Mouse (Mus musculus): Measurements from ENCODE around the gene Tmem170b.

Gene Tmem170b

DNA sequence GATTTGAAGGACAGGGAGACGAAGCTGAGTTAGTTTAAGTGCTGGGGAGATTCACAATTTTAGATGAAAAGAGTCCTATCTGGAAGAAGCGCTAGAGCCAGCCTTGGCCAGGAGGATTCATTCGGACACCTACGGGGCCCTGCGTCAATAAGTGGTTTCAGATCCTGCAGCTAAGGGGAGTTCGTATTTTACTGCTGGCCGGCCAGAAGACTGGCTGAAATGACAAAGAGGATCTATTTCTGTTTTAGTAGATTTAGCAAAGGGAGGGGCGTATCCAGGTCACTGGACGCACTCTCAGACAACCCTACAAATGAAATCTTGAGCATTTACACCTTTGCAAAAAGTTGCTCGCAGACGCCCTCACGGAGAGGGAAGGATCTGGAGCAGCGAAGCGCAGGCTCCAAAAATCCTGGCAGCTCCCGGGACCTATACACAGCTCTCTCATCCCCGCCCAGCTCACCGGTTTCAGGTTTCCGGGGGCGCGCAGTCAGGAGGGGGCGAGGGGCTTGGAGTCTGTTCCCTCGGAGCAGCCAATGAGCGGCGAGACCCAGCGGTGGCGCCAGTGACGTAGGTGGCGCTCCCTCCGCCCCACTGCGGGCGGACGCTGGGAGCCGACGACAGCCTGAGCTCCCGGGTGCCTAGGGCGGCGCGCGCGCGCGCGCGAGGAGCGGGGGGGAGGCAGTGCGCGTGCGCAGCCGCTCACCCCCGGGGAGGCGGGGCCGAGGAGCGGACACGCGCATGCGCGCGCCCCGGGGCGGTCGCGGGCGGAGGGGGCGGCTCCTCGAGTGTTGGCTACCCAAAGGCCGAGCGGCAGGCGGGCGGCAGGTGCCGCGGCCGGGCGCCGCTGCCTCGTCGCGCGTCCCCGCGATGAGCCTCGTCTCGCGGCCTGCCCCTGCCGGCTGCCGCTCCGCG lies at the start of gene Tmem170b:
Tmem170b (plus strand) TSS at position 809 of the 912 bp plus-strand sequence.
- DNase-seq (ENCODE audit: low spot score in 2 of 2) = peak; percentile 96 to 97

DNA sequence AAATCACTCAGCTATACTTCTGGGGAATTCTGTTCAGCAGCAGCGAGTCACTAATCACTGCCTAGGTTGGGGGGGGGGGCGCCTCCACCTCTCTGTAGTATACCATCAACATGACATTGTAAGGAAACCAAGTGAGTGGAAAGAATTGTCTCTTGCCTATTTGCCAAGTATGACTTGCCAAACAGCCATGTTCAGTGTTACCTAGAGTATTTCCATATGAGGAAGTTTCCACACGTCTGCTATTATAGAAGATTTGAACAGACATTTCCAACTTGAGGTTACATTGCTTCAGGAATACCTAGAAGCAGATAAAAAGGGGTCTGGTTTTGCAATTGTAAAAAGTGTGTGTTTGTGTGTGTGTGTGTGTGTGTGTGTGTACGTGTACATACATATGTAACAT lies 44.7 kb upstream of the Tmem170b start:
- DNase-seq (ENCODE audit: low spot score in 2 of 2) = no peak

DNA sequence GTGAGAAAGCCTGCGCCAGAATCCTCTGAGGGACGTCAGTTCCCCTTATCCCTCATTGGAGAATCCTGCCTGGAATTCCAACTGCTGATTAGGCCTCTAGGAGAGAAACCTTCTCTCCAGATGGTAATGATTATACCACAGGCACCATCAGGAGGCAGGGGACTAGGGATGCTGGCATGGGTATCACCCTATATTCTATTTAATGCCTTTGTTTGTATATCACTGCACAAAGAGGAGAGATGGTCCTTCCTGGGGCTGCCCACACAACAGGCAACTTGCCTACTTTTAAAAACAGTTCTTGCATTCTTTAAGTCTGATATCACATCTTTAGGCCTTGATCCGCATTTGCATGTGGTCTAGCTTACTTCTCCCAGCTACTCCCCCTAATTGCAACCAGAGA lies 37.3 kb upstream of the Tmem170b start:
- DNase-seq (ENCODE audit: low spot score in 2 of 2) = no peak

DNA sequence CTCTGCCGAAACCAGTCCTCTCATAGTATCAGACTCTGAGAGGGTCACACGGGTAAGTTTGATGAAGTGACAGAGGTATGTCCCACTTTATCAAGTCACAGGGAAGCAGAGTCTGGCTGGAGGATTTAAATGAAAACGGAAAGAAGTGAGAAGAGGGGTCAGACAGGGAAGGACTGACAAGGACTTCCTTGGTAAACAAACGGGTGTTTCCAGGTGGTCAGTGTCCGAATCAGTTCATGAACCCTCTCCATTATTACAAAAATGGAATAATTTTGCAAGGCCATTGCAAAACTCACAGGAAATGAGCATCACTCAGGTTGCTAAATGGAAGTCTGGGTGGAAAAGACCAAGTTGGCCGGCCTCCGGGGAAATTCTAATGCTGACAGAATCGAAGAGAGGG lies 36.8 kb upstream of the Tmem170b start:
- no peak for DNase-seq (ENCODE audit: low spot score in 2 of 2)

DNA sequence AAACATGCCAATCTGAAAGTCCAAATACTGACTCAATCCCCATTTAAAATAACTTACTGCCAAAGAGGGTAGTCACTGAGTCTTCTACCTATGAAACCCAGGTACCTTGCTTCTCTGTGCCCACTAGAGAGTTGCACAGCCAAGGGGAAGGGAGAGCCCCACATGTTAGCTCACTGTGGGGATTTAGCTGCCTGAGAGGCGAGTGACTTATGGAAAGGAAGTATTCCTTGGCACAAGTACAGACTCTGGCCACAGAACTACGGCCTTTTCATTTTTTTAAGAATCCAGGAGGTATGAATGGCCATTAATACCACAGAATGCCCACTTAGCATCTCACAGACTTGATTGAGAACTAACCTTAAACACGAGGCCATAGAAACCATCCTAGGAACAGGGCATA lies 35.9 kb upstream of the Tmem170b start:
- no peak for DNase-seq (ENCODE audit: low spot score in 2 of 2)

DNA sequence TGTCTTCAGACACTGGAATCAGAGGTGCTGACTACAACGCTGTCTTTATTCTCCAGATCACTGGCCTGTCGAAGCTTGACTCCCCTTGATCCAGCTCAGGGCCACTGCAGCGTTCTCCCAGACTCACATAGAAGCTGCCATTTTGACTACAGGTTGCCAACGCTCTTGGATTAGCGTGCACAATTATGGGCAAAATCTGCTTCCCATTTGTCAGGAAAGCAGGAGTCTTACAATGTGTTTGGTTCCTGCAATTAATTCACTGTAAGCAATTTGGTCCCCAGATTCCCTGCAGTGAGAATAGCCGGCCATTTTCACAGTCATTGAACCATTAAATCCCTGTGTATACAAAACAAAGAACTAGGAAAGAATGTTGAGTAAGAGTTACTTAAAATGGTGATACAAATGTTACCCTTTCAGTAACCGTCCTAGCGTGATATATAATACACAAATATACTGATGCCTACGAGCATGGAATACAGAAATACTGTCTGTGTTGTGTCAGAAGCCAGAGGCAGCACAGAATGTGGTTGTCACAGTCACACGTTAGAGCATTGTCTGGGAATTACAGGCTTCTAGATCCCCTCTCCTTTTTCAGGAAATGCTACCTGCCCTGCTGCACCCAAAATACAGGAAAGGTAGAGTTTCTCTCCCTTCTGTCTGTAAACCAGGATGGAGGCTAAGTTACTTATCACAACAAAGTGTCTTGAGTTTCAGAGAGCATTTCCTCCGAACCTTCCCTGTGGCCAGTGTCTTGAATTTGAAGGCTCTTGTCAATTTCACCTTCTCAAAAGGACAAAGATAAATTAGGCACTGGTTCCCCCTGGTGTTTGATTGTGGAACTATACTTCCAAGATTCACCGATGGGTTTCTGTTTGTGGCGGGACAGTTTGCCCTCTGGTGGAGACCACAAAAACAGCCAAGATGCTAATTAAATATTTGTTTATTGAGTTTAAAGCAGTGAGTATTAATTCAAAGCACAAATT lies 34.0 kb upstream of the Tmem170b start:
- peak; percentile 79 to 94 for DNase-seq (ENCODE audit: low spot score in 2 of 2)

DNA sequence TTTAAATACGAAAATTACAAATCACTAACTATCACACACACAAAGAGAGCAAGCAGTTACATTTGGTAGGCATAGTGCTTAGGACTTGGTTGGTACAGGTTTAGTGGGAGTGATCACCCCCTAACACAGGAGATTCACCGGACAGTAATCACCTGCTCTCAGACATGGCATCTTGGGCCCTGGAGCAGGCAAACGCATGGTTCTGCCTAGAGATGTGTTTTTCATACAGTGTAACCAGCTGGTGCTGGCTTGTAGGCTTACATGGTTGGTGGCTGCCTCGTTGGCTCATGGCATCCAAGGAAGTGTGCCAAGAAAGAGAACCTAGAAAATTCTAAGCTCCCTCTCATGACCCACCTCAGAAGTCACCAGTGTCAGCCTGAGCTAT lies 33.4 kb upstream of the Tmem170b start:
- DNase-seq (ENCODE audit: low spot score in 2 of 2) = no peak

DNA sequence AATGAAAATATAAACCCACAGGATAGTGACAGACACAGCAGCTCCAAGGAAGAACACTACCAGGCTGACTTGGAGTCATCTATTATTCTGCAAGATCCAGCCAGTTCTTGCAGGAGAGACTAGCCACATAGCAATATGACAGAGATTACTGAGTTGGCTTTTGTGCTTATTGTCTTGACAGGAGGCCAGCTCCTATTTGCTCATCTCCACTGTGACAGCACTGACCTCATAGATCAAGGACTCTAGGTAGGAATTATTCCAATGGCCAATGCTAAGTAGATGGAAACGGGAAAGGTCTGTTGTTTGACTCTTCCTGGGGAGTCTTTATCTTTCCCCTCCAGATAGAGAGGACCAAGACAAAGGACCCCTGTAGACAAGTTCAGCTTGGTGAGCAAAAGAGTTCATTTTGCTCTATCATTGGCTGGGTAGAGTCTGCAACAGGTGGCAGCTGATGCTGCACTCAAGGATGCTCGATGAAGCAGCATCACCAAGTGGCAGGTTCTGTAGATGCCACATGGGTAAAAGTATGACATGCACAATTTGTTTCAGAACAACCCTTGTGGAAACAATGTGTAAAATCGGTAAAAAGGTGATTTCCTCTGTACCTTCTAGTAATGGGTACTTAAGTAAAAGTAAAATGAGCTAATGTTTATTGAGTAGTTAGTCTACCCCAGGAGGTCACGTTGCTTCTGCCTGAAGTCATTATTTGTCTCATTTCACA lies 32.4 kb upstream of the Tmem170b start:
- no peak for DNase-seq (ENCODE audit: low spot score in 2 of 2)

DNA sequence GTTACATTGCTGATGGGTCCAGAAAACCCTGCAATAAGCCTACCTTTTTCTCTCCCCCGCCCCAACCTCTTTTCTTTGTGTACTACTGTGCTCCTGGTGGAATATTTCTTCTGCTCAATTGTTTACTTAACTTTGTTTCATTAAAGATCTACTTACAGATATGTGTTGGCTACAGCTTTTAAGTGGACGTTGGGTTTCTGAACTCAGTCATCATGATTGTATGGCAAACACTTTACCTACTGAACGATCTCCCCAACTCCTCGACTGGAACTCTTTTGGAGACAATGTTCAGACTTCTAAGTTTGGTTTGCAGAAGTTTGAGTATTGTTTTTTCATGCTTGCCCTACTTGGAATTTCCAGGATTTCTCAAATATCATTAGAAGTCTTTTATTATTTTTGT lies 24.6 kb upstream of the Tmem170b start:
- no peak for DNase-seq (ENCODE audit: low spot score in 2 of 2)

DNA sequence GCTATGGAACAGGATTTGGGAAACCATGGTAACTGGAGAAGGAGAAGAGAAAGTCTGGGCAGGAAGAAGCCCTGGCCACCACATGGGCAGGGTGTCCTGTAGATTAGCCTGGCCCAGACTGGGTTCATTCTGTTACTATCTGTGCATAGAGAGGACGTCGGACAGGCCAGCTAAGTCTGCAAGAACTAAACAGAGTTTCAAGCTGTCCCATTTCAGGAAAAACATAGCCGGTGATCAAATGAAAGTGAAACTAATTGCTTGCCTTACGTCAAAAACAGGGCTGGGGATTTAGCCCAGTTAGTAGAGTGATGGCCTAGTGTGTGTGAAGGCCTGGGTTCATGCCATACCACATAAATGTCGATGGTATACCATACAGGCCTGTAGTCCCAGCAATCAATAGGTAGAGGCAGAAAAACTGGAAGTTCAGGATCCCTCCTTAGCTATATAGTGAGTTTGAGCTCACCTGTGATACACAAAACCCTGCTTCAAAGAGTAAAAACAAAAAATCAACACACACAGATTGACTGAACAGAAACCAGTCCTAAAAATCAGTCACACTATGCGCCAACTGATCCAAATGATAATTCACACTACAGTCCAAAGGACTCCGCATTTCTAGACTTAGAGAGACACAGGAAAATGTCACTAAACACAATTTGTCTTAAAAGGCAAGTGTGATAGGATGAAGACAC lies 21.9 kb upstream of the Tmem170b start:
- no peak for DNase-seq (ENCODE audit: low spot score in 2 of 2)

DNA sequence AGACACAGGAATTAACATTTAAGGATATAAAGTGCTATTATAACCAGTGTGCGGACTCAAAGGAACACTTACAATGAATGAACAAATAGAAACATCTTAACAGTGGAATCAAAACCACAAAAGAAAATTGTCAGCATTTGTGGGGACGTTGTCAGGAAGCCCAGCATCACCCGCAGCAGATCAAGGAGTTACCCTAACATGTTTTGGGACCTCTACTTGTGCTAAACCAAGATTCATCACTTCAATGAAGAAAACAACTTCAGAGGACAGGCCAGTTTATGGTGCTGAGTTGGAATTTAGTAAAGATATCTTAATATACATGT lies 21.4 kb upstream of the Tmem170b start:
- no peak for DNase-seq (ENCODE audit: low spot score in 2 of 2)

DNA sequence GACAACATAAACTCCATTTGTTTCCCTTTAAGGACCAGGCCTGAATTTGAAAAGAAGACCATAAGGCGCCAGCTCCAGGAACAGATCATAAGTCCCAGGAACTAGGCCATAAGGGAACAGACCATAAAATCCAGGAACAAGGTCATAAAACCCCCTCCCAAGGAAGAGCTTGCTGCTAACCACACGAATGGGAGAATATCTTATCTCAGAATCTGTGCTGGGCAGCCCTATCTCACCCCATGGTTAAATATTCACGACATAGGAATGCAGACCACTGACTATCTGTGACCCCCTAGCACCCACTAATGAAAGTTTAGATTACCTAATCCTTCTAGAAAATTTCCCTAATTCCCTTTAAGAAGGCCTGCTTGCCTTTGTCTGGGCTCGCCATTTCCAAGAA lies 20.8 kb upstream of the Tmem170b start:
- no peak for DNase-seq (ENCODE audit: low spot score in 2 of 2)

DNA sequence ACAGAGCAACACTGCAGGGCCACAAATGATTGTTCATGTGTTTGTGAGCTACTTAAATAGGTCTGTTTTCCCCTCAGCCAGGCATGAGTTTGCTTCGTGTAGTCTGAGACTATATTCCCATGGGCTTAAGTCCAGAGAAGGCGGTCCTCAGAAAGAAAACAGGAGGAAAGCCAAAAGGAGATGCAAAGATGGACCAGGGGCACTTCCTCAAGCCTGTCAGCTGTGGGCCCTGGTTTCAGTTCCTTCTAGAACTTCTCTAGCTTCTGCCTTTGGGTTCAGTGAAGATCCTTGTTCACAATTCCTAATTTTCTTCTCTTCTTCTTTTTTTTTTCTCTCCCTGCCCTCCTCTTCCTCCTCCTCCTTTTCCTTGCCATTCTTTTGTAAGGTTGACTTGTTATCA lies 9.0 kb upstream of the Tmem170b start:
- DNase-seq (ENCODE audit: low spot score in 2 of 2) = no peak

DNA sequence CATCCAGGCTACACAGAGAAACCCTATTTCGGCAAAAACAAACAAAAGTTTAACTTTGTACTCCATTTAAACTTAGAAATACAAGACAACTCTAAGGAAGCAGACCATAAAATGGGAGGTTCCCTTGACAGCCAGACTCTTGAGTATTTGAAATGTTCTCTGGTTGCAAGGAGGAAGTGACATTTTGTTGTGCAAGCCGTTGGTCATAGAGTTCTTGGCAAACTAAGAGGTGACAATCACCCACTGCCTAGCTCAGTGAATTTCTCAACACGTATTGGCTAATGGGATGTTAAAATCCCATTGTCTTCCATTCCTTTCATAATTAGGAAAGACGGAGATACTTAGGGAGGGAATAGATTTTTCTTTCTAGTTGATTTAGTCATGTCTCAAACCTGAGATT lies 5.7 kb upstream of the Tmem170b start:
- DNase-seq (ENCODE audit: low spot score in 2 of 2) = no peak

DNA sequence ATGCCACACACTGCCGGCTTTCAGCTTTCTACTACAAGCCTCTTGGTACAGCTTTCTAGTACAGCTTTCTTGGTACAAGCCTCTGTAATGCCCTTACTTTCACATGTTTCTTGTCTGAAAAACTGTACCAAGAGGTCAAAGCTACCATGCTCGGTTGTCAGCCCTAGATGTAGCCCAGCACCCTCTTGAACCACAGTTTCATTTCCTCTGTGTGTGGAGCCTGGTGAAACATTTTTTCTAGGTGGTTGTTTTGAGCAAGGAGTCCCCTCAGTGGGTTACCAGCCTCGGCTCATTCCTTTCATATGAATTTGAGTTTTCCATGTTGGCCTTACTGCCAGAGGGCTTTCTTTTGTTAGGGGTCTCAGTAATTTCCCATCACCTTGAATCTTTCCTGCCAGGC lies 4.7 kb upstream of the Tmem170b start:
- DNase-seq (ENCODE audit: low spot score in 2 of 2) = no peak

DNA sequence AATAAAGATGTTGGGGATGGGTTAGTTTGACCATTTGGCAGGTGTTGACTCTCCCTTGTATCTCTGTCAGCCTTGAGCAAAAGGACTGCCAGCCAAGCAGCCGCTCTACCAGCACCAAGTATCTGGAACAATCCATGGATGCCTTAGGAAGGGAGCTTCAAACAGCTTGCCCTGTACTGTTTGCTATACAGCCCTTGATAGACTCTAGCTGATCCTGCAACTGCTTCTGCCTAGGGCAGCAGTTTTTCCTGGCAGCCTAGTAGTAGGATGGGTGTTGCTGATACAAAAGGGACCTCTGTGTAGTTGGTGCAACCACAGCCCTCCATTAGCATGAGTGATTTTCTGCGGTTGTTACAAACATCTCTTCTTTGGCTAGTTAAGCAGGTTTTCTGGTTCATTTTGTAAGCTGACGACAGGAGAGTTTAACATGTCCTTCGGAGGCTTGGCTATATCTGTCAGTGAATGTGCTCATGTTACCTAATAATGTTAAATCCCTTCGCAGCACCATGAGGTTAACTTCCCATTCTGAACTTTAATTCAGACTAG lies 1.7 kb upstream of the Tmem170b start:
- no peak for DNase-seq (ENCODE audit: low spot score in 2 of 2)

DNA sequence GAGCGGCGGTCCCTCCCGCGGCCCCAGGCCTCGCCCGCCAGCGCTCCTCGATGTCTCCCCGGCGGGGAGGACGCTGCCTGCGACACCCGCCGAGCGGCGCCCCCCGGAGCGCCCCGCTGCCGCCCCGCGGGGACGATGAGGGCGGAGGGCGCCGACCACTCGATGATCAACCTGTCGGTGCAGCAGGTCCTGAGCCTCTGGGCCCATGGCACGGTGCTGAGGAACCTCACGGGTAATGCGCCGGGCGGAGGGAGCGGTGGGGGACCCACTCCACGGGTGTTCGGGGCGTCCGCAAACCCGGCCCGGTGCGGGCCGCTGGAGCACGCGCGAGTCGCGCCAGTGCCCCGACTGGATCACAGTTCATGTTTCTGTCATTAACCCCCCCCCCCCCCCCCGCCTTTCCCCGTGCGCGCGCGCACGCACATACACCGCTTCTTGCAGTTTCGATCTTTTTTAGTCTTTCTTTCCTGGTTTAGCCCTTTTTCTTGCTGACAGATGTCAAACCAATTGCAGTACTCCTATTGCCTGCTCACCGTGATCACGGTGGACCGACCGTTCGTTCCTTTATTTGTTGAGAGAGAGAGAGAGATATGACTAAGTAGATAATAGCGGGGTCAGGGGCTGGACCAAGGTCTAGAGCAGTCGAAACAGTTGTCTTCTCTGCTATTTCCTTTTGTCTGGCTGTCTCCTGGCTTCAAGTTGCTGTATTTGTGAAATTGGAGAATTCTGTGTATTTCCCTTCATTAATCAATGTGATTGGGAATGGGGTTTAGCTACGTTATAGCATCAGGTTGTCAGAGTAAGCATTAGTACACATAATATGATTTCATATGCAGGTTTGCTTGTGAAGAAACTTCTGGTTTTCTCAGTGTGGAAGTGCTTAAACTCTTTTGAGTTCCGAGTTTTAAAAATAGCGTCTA lies 634 bp downstream of the Tmem170b start:
- DNase-seq (ENCODE audit: low spot score in 2 of 2) = peak; percentile 46 to 54

DNA sequence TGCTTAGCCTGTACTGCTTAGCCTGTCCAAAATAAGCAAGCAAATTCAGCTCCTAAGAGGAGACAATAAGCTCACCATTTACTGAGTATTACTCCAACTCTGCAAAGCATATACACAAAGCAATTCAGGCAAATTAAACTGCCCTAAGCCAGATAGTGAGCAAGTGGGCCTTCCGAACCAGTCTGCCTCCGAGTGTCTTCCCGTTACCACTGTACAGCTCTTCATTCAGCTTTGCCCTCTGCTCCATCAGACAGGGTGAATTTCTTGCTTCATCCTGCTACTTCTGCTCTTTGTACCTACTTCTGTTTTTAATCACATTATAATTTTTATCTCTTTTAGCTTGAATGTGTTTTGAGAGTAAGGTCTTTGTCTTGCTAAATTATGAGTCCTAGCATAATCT lies 1.9 kb downstream of the Tmem170b start:
- DNase-seq (ENCODE audit: low spot score in 2 of 2) = no peak

DNA sequence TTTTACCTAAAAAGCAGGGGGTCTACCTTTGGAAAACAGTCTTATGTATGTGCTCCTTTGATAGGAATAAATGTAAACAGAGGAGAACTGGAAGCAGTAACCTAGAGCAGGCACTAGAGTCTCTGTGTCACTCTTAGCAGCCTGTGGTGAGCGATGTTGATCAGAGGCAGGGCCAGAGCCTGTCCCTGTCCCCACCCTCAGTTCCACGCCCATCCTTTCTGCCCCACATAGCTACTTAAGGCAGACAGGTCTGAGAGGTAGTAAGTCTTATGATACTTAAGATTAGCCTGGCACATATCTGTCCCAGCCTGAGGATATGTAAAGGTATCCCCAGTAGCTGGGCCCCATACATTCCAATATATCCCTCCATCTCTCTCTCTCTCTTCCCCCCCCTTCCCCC lies 2.9 kb downstream of the Tmem170b start:
- no peak for DNase-seq (ENCODE audit: low spot score in 2 of 2)

DNA sequence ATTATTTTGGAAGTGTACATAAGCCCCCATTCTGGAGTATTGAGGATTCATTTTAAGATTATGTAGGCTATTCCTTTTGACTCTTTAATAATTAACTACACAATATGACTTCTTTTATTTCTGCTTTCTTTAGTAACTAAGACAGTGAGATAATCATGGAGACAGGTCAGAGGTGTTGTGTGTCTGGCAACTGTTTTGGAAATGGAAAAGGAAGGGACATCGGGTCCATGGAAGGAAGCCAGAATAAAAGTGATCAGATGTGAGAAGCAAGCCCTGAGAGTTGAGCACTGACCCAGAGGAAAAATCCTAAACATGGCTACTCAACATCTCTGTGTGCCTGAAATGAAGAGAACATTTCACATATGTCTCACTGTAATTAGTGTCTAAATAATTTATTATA lies 5.3 kb downstream of the Tmem170b start:
- no peak for DNase-seq (ENCODE audit: low spot score in 2 of 2)

Data from frontal cortex, postnatal 36 days (tissue).